Mouse (Mus musculus) cerebellum, adult 18-20 months (tissue): ENCODE results near the gene Maoa.
A peak's percentile ranks its signal among the peaks of the same experiment; 100 is the strongest.

Source experiments
- DNase-seq, 2 experiments: peaks; one replicate each; pipeline ENCODE4 v3.0.0; 2021

The Maoa gene

GRCm38 (mm10) chrX:16619034-16619929, at the start of gene Maoa:
Gene Maoa, plus strand, starts transcription at chrX:16619698.
- DNase-seq = peak; percentile 74 to 78

- peak; percentile 86 to 88 for DNase-seq
Observed at GRCm38 (mm10) chrX:16618225-16619033, 1.1 kb upstream of the Maoa start.

GRCm38 (mm10) chrX:16656511-16656910, 37.0 kb downstream of the Maoa start:
- DNase-seq = no peak

GRCm38 (mm10) chrX:16706094-16706493, 86.6 kb downstream of the Maoa start:
- no peak for DNase-seq

GRCm38 (mm10) chrX:16714033-16714432, 94.5 kb downstream of the Maoa start:
- no peak for DNase-seq
